Mouse (Mus musculus) mouse embryonic stem cell (cell line): Measurements from ENCODE around the gene Acadl.

Experiments
- in situ Hi-C, 2 experiments: fragments of 300-500 bp; cut with MboI; formaldehyde crosslinking; loops; 1 replicate in 1 of 2; 3 replicates in 1 of 2; pipeline ENCODE4 v1.14.3; 2019 to 2020; ENCODE audit warnings: low sequenced_read_pairs in 2 of 2, low pct_unique_long_range_greater_than_20kb in 1 of 2, mixed read lengths in 1 of 2; ENCODE audit not compliant: unreplicated experiment in 1 of 2

The Acadl gene

GRCm38 (mm10) chr1:66845690-66846318 lies 17.3 kb downstream of the Acadl start:
- in situ Hi-C loops: loop anchor here in 1 of 2 experiments (25.0 kb wide), 1 partner anchor 734 kb away; no protein-coding TSS in a partner anchor

DNA sequence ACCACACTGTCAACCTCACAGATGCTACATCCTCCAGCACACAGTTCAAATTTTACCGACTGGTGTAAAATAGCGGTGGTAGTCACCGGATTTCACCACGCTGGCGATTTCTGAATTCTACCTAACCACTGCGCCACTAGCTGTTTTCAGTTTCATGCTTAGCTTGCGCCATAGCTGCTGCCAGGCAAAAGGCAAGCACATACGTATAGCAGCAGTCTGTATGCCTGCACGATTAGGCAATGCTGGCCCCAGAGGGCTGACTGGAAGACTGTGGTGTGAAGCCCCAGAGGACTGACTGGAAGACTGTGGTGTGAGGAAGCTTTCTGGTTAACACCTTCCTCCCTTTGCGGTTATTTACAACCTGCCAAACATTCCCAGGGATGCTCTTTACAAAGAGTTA lies 21.1 kb downstream of the Acadl start:
- in situ Hi-C loops: loop anchor here in 1 of 2 experiments (25.0 kb wide), 1 partner anchor 730 kb away; no protein-coding TSS in a partner anchor

- in situ Hi-C loops: loop anchor here in 1 of 2 experiments (25.0 kb wide), 1 partner anchor 729 kb away; no protein-coding TSS in a partner anchor
Observed at GRCm38 (mm10) chr1:66841510-66841909, 21.6 kb downstream of the Acadl start.

GRCm38 (mm10) chr1:66839755-66840438 lies 23.2 kb downstream of the Acadl start:
- in situ Hi-C loops: loop anchor here in 1 of 2 experiments (25.0 kb wide), 1 partner anchor 728 kb away; no protein-coding TSS in a partner anchor

- in situ Hi-C loops: loop anchor here in 1 of 2 experiments (25.0 kb wide), 1 partner anchor 727 kb away; no protein-coding TSS in a partner anchor
Observed at GRCm38 (mm10) chr1:66839135-66839534, 23.9 kb downstream of the Acadl start.

GRCm38 (mm10) chr1:66838184-66839042 lies 24.7 kb downstream of the Acadl start:
- in situ Hi-C loops: loop anchor here in 1 of 2 experiments (25.0 kb wide), 1 partner anchor 726 kb away; no protein-coding TSS in a partner anchor

- in situ Hi-C loops: loop anchor here in 1 of 2 experiments (25.0 kb wide), 1 partner anchor 725 kb away; no protein-coding TSS in a partner anchor
Observed at GRCm38 (mm10) chr1:66837207-66837606, 25.9 kb downstream of the Acadl start.

DNA sequence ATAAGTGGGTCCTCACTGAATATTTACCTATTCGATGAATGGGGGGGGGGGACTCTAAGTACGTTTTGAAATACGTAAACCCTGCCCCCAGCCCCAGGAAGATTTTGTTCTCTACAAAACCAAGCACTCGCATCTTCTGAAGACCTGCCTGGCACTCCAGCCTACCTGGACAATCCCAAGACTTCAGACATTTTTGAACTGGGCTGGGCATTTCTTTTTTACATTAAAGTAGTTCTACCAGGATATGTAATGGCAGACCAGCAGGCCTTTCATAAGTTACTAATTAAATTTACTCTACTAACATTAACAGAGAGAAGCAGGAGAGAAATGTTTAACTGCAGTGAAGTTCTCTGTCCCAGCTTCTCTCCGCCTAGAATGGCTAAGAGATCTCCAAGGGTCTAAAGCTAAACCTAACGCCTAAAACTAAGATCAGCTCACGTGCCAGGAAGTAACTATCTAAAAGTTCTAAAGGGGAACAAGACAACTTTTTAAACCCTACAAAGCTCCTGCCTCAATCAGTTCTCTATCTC lies 30.4 kb downstream of the Acadl start:
- in situ Hi-C loops: loop anchor here in 1 of 2 experiments (25.0 kb wide), 1 partner anchor 720 kb away; no protein-coding TSS in a partner anchor

GRCm38 (mm10) chr1:66831824-66832600 lies 31.1 kb downstream of the Acadl start:
- in situ Hi-C loops: loop anchor here in 1 of 2 experiments (25.0 kb wide), 1 partner anchor 720 kb away; no protein-coding TSS in a partner anchor

- in situ Hi-C loops: loop anchor here in 1 of 2 experiments (10.0 to 25.0 kb wide), 2 partner anchors 145 to 717 kb away; no protein-coding TSS in a partner anchor
Observed at GRCm38 (mm10) chr1:66829400-66830080, 33.5 kb downstream of the Acadl start.

GRCm38 (mm10) chr1:66821966-66822365 lies 41.1 kb downstream of the Acadl start:
- in situ Hi-C loops: loop anchor here in 1 of 2 experiments (10.0 kb wide), 1 partner anchor 137 kb away; no protein-coding TSS in a partner anchor

- in situ Hi-C loops: loop anchor here in 1 of 2 experiments (10.0 kb wide), 1 partner anchor 135 kb away; no protein-coding TSS in a partner anchor
Observed at GRCm38 (mm10) chr1:66820241-66820640, 42.8 kb downstream of the Acadl start.

GRCm38 (mm10) chr1:66817865-66818315 lies 45.2 kb downstream of the Acadl start:
- in situ Hi-C loops: no loop called here

- in situ Hi-C loops: no loop called here
Observed at GRCm38 (mm10) chr1:66817453-66817839, 45.6 kb downstream of the Acadl start, which contains the start of gene Kansl1l. Kansl1l (minus strand) TSS chr1:66817562.

GRCm38 (mm10) chr1:66816837-66817452 lies 46.1 kb downstream of the Acadl start:
- in situ Hi-C loops: no loop called here
